Mouse (Mus musculus): ENCODE results near the gene Usp48. TPM values are rescaled to one million over a fixed set of nuclear protein-coding genes. Genes with fewer than 3 reads are reported as not detected.

Gene Usp48
- polyA plus RNA-seq, 1 experiment from 2014 or later: 84.6 TPM

- H3K4me1 ChIP-seq (ENCODE audit: control insufficient read depth, insufficient read depth, low read length): no peaks in the 10 kb centered on the region
- peaks cover 26% of the 10 kb centered on the region for H3K36me3 ChIP-seq (ENCODE audit: control insufficient read depth, insufficient read depth, low read length)
- H3K9me3 ChIP-seq (ENCODE audit: control insufficient read depth, low read length): no peaks in the 10 kb centered on the region
These were observed 49.9 kb downstream of the Usp48 start for GRCm38 (mm10) chr4:137643459-137643858.

DNA sequence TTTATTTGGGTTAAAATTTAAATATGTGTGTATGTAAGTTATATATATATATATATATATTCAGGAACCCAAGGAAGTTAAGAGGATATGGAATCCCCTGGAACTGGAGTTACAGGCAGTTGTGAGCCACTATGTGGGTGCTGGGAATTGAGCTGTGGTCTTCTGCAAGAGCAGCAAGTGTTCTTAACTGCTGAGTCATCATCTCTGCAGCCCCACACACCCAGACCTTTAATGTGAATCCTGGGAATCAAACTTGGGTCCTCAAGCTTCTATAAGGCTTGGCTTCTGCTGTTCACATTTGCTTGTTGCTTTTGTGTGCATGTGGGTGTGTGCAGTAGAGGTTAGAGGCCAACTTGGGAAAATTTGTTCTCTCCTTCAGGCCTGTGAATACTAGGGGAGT is 52.7 kb downstream of the Usp48 start:
- Histone ChIP-seq H3K4me3 (ENCODE audit: low read depth, low read length) (no peak overlapping the region), H3K9ac (ENCODE audit: low read length) (no peak overlapping the region), H3K27ac (ENCODE audit: low read depth, low read length) (no peak overlapping the region), H3K36me3 (ENCODE audit: control insufficient read depth, insufficient read depth, low read length) (peaks cover 22% of the 10 kb centered on the region), H3K9me3 (ENCODE audit: control insufficient read depth, low read length) (no peaks in the 10 kb centered on the region), H3K4me2 (ENCODE audit: low read depth) (no peak overlapping the region), H3K27me3 (ENCODE audit: control insufficient read depth, insufficient read depth, low read length) (no peaks in the 10 kb centered on the region), H3K4me1 (ENCODE audit: control insufficient read depth, insufficient read depth, low read length) (no peaks in the 10 kb centered on the region)
- DNase-seq (ENCODE audit: low spot score) (no peak), ATAC-seq (ENCODE audit: insufficient read depth, low FRiP score, low TSS enrichment) (no peak)

More at GRCm38 (mm10) chr4:137643459-137643858, 49.9 kb downstream of the Usp48 start:
- 89% methylated on average over 2 of the region's 2 CpGs for WGBS
- Histone ChIP-seq H3K27me3 (ENCODE audit: control insufficient read depth, insufficient read depth, low read length) (no peaks in the 10 kb centered on the region), H3K4me2 (ENCODE audit: low read depth) (no peak overlapping the region), H3K27ac (ENCODE audit: low read depth, low read length) (no peak overlapping the region), H3K4me3 (ENCODE audit: low read depth, low read length) (no peak overlapping the region), H3K9ac (ENCODE audit: low read length) (no peak overlapping the region)
- no peak for ATAC-seq (ENCODE audit: insufficient read depth, low FRiP score, low TSS enrichment)
- DNase-seq (ENCODE audit: low spot score): no peak

DNA sequence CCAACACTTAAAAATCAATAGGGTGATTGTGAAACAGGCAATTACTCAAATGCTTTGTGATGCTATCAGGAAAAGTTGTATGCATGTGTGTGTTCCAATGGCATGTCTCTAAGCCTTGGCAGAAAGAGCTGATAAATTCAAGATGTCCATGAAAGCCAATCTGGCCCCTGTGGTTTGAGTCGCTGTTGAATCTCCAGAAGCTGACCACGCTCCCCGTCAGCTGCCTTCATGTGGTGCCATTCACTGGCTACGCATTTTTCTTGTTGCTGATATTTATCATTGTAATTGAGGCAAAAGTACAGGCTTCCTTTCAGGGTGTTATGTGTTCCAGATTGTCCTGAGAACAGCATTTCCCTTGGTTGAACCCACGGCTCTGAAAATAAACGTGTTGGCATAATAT is 54.1 kb downstream of the Usp48 start:
- peaks cover 24% of the 10 kb centered on the region for H3K36me3 ChIP-seq (ENCODE audit: control insufficient read depth, insufficient read depth, low read length)
- DNase-seq (ENCODE audit: low spot score): no peak

GRCm38 (mm10) chr4:137648230-137648629 is 54.7 kb downstream of the Usp48 start:
- Histone ChIP-seq H3K27ac (ENCODE audit: low read depth, low read length) (no peak overlapping the region), H3K4me3 (ENCODE audit: low read depth, low read length) (no peak overlapping the region), H3K9ac (ENCODE audit: low read length) (no peak overlapping the region), H3K36me3 (ENCODE audit: control insufficient read depth, insufficient read depth, low read length) (peaks cover 24% of the 10 kb centered on the region), H3K9me3 (ENCODE audit: control insufficient read depth, low read length) (no peaks in the 10 kb centered on the region), H3K4me1 (ENCODE audit: control insufficient read depth, insufficient read depth, low read length) (no peaks in the 10 kb centered on the region), H3K4me2 (ENCODE audit: low read depth) (no peak overlapping the region), H3K27me3 (ENCODE audit: control insufficient read depth, insufficient read depth, low read length) (no peaks in the 10 kb centered on the region)
- ATAC-seq (ENCODE audit: insufficient read depth, low FRiP score, low TSS enrichment) (no peak), DNase-seq (ENCODE audit: low spot score) (no peak)
- 89% methylated on average over 9 of the region's 9 CpGs for WGBS

More for the DNA sequence above, 54.1 kb downstream of the Usp48 start:
- Histone ChIP-seq H3K4me3 (ENCODE audit: low read depth, low read length) (no peak overlapping the region), H3K9me3 (ENCODE audit: control insufficient read depth, low read length) (no peaks in the 10 kb centered on the region), H3K9ac (ENCODE audit: low read length) (no peak overlapping the region), H3K27ac (ENCODE audit: low read depth, low read length) (no peak overlapping the region), H3K4me2 (ENCODE audit: low read depth) (no peak overlapping the region), H3K4me1 (ENCODE audit: control insufficient read depth, insufficient read depth, low read length) (no peaks in the 10 kb centered on the region), H3K27me3 (ENCODE audit: control insufficient read depth, insufficient read depth, low read length) (no peaks in the 10 kb centered on the region)
- WGBS: 86% methylated on average over 6 of the region's 6 CpGs
- ATAC-seq (ENCODE audit: insufficient read depth, low FRiP score, low TSS enrichment): no peak

DNA sequence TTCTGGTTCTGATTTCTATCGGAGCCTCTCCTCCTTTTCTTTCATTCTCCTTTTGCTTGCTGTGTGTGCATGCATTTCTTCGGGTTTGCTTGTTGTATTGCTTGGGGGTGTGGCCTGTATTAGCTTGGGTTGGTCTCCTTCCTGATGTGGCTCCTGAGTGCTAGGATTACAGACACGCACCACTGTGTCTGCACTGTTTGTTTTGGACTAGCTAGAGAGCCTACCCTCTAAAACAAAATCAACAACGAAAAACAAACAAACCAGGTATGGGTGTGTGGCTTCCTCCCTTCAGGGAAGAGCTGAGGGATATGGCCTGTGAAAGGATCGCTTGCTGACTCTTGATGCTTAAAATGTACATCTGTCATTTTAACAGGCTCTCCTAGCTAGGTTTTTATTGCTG is 57.4 kb downstream of the Usp48 start:
- Histone ChIP-seq H3K4me1 (ENCODE audit: control insufficient read depth, insufficient read depth, low read length) (no peaks in the 10 kb centered on the region), H3K4me2 (ENCODE audit: low read depth) (no peak overlapping the region), H3K4me3 (ENCODE audit: low read depth, low read length) (no peak overlapping the region), H3K27me3 (ENCODE audit: control insufficient read depth, insufficient read depth, low read length) (no peaks in the 10 kb centered on the region), H3K36me3 (ENCODE audit: control insufficient read depth, insufficient read depth, low read length) (peaks cover 17% of the 10 kb centered on the region), H3K9me3 (ENCODE audit: control insufficient read depth, low read length) (no peaks in the 10 kb centered on the region), H3K27ac (ENCODE audit: low read depth, low read length) (no peak overlapping the region), H3K9ac (ENCODE audit: low read length) (no peak overlapping the region)
- WGBS: 84% methylated on average over 5 of the region's 5 CpGs
- DNase-seq (ENCODE audit: low spot score) (no peak), ATAC-seq (ENCODE audit: insufficient read depth, low FRiP score, low TSS enrichment) (no peak)

DNA sequence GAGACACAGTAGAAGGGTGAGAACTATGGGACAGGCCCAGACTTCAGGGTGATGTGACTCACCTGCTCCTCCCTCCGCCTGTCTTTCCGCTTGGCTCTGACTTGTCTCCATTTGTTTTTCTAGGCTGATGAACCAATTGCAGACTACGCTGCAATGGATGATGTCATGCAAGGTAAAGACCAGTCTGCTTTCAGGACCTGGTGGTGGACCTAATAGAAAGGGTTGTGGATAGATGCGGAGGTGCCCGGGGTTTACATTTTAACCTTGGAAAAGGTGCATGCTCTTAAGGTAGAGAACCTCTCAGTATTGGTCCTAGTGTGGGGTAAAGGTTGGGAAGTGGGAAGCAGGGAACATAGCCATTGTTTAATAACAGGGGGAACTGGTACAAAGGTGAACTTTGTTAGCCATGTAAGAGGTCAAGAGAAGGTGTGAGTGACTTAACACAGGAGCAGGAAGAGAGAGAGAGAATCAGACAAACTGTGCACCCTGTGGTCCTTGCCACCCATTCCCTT is 59.3 kb downstream of the Usp48 start:
- no peak for ATAC-seq (ENCODE audit: insufficient read depth, low FRiP score, low TSS enrichment)
- DNase-seq (ENCODE audit: low spot score): no peak
- WGBS: 97% methylated on average over 5 of the region's 5 CpGs
- no peak overlapping the region for H3K4me3 ChIP-seq (ENCODE audit: low read depth, low read length)
- no peak overlapping the region for H3K9ac ChIP-seq (ENCODE audit: low read length)
- no peaks in the 10 kb centered on the region for H3K9me3 ChIP-seq (ENCODE audit: control insufficient read depth, low read length)
- no peaks in the 10 kb centered on the region for H3K27me3 ChIP-seq (ENCODE audit: control insufficient read depth, insufficient read depth, low read length)
- H3K36me3 ChIP-seq (ENCODE audit: control insufficient read depth, insufficient read depth, low read length): peaks cover 15% of the 10 kb centered on the region
- no peaks in the 10 kb centered on the region for H3K4me1 ChIP-seq (ENCODE audit: control insufficient read depth, insufficient read depth, low read length)
- H3K4me2 ChIP-seq (ENCODE audit: low read depth): no peak overlapping the region
- H3K27ac ChIP-seq (ENCODE audit: low read depth, low read length): no peak overlapping the region

DNA sequence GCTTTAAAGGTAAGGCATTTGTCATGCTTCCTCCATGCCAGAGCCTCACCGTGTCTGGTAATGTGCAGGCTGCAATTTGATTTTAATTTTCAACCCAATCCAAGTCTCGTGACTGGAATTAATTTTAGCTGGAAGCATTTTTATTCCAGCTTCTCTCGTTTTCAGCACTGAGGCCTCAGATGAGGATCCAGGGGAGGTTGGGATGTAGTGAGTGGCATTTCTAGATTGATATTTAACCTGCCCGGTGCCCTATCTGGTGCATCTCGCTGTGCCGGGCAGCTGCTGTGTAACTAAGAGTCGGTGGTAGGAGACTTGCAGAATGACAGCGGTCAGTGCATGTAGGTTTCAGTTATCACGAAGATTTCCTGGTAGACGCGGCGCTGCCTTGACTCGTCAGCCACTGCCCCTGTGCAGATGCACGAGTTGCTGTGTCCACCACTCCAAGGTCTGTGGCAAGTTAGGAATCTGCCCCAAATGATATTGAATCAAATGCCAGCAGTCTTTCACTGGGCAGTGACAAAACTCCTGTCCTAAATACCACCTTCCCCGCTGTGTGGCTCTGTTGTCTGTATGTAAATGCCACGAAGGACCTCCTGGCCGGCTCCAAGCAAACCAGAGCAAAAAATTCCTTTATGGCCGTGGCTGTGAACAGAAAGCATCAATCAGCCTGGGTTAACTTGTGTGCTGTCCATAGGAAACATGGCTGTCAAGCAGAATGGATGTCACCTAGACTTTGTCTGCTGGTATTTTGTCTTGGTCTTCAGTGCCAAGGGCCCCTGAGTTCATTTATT is 61.9 kb downstream of the Usp48 start:
- no peaks in the 10 kb centered on the region for H3K4me1 ChIP-seq (ENCODE audit: control insufficient read depth, insufficient read depth, low read length)
- H3K4me3 ChIP-seq (ENCODE audit: low read depth, low read length): no peak overlapping the region
- WGBS: 82% methylated on average over 18 of the region's 18 CpGs
- no peak for ATAC-seq (ENCODE audit: insufficient read depth, low FRiP score, low TSS enrichment)
- no peak overlapping the region for H3K27ac ChIP-seq (ENCODE audit: low read depth, low read length)
- H3K4me2 ChIP-seq (ENCODE audit: low read depth): no peak overlapping the region
- no peaks in the 10 kb centered on the region for H3K9me3 ChIP-seq (ENCODE audit: control insufficient read depth, low read length)
- DNase-seq (ENCODE audit: low spot score): no peak
- peaks cover 11% of the 10 kb centered on the region for H3K36me3 ChIP-seq (ENCODE audit: control insufficient read depth, insufficient read depth, low read length)
- no peak overlapping the region for H3K9ac ChIP-seq (ENCODE audit: low read length)
- no peaks in the 10 kb centered on the region for H3K27me3 ChIP-seq (ENCODE audit: control insufficient read depth, insufficient read depth, low read length)

GRCm38 (mm10) chr4:137657674-137658073 is 64.1 kb downstream of the Usp48 start:
- H3K4me2 ChIP-seq (ENCODE audit: low read depth): no peak overlapping the region
- peaks cover 8% of the 10 kb centered on the region for H3K36me3 ChIP-seq (ENCODE audit: control insufficient read depth, insufficient read depth, low read length)
- ATAC-seq (ENCODE audit: insufficient read depth, low FRiP score, low TSS enrichment): no peak
- H3K27me3 ChIP-seq (ENCODE audit: control insufficient read depth, insufficient read depth, low read length): no peaks in the 10 kb centered on the region
- H3K9me3 ChIP-seq (ENCODE audit: control insufficient read depth, low read length): no peaks in the 10 kb centered on the region
- no peaks in the 10 kb centered on the region for H3K4me1 ChIP-seq (ENCODE audit: control insufficient read depth, insufficient read depth, low read length)
- no peak for DNase-seq (ENCODE audit: low spot score)
- H3K9ac ChIP-seq (ENCODE audit: low read length): no peak overlapping the region
- no peak overlapping the region for H3K4me3 ChIP-seq (ENCODE audit: low read depth, low read length)
- no peak overlapping the region for H3K27ac ChIP-seq (ENCODE audit: low read depth, low read length)
- WGBS: 89% methylated on average over 8 of the region's 8 CpGs

DNA sequence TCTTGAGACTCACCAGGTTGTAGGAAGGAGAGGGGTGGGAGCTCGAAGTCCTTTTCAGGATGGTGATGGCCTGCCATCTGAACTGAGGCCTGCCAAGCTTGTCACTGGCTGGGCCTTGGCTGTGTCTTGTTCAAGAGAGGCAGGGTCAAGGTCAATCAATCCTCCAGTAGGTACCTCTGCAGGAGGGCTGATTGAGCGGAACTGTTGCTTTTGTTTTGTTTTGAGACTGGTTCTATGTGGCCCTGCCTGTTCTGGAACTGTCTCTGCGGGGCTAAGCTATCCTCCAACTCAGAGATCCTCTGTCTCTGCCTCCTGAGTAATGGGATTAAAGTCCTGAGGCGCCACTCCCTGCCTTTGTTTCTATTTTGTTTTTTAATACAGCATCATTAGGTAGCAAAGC is 66.0 kb downstream of the Usp48 start:
- WGBS: 70% methylated on average over 4 of the region's 4 CpGs
- no peak for ATAC-seq (ENCODE audit: insufficient read depth, low FRiP score, low TSS enrichment)
- H3K9ac ChIP-seq (ENCODE audit: low read length): no peak overlapping the region
- peaks cover 7% of the 10 kb centered on the region for H3K27me3 ChIP-seq (ENCODE audit: control insufficient read depth, insufficient read depth, low read length)
- H3K4me3 ChIP-seq (ENCODE audit: low read depth, low read length): no peak overlapping the region
- no peak for DNase-seq (ENCODE audit: low spot score)
- H3K9me3 ChIP-seq (ENCODE audit: control insufficient read depth, low read length): no peaks in the 10 kb centered on the region
- no peaks in the 10 kb centered on the region for H3K4me1 ChIP-seq (ENCODE audit: control insufficient read depth, insufficient read depth, low read length)
- H3K27ac ChIP-seq (ENCODE audit: low read depth, low read length): no peak overlapping the region
- H3K36me3 ChIP-seq (ENCODE audit: control insufficient read depth, insufficient read depth, low read length): peaks cover 8% of the 10 kb centered on the region; the same call in 1 of the 2 replicates
- no peak overlapping the region for H3K4me2 ChIP-seq (ENCODE audit: low read depth)
